Mouse (Mus musculus) intestine, embryonic 16.5 days (tissue): ENCODE measurements around the gene Rsph6a. TPM values are rescaled to one million over a fixed set of nuclear protein-coding genes. Genes with fewer than 3 reads are reported as not detected.

ENCODE experiments used
- ATAC-seq: fragments of 200-750 bp; cut with Nextera tagmentation; 2 replicates; pipeline ENCODE4 v1.8.0; 2017; ENCODE audit warnings: moderate TSS enrichment, moderate library complexity
- H3K27ac ChIP-seq: fragments of 300-500 bp; sonication (generic); 2 replicates; pipeline ENCODE4 v1.5.1; 2014; ENCODE audit warnings: mild to moderate bottlenecking, low read length
- H3K27me3 ChIP-seq: fragments of 300-500 bp; sonication (generic); replicated peaks from 2 replicates; pipeline ENCODE4 v1.6.1; 2014; ENCODE audit warnings: low read length, control low read depth, mixed read lengths; ENCODE audit not compliant: control insufficient read depth, insufficient read depth
- H3K36me3 ChIP-seq: fragments of 300-500 bp; sonication (generic); 2 replicates; pipeline ENCODE4 v1.6.1; 2014; ENCODE audit warnings: low read length, control low read depth; ENCODE audit not compliant: control insufficient read depth, insufficient read depth
- H3K4me1 ChIP-seq: fragments of 300-500 bp; sonication (generic); 2 replicates; pipeline ENCODE4 v1.6.1; 2014; ENCODE audit warnings: low read length, control low read depth, mixed read lengths; ENCODE audit not compliant: control insufficient read depth, insufficient read depth
- H3K4me2 ChIP-seq: fragments of 300-500 bp; sonication (generic); 2 replicates; pipeline ENCODE4 v1.6.1; 2014; ENCODE audit warnings: low read depth, low read length, control low read depth
- H3K4me3 ChIP-seq: fragments of 300-500 bp; sonication (generic); 2 replicates; pipeline ENCODE4 v1.5.1; 2014; ENCODE audit warnings: mild to moderate bottlenecking, low read length
- H3K9ac ChIP-seq: fragments of 300-500 bp; sonication (generic); 2 replicates; pipeline ENCODE4 v1.6.1; 2014; ENCODE audit warnings: low read depth, low read length
- H3K9me3 ChIP-seq: fragments of 300-500 bp; sonication (generic); 2 replicates; pipeline ENCODE4 v1.6.1; 2016; ENCODE audit warnings: low read length, control low read depth; ENCODE audit not compliant: control insufficient read depth
- WGBS: fragments of 180-500 bp; shearing (Covaris S2); extraction: QIAGEN DNeasy Blood & Tissue Kit; methylation state at CpG from one replicate; pipeline ENCODE4 v1.1.7; 2014; 5-methylcytosine and 5-hydroxymethylcytosine counted together
- microRNA-seq: library from miRNA; unstranded; fragments of <30 nt; microRNA quantifications from one replicate; pipeline ENCODE4, GENCODE M21; 2016
- polyA plus RNA-seq: library from polyadenylated mRNA; unstranded; fragments of >200 nt; fragmentation: Nextera tagmentation; extraction: Ambion mirVana; gene quantifications from 2 replicates; pipeline ENCODE4 v1.2.1, GENCODE M21; 2015

The Rsph6a gene
- polyA plus RNA-seq, 1 experiment from 2014 or later: not detected

- 0 out of 2 replicates have a peak, but pooled peaks cover 8% of the 10 kb centered on the region for H3K9me3 ChIP-seq
- H3K36me3 ChIP-seq: no peaks in the 10 kb centered on the region
- no peak overlapping the region for H3K4me2 ChIP-seq
- H3K4me3 ChIP-seq: no peak overlapping the region
- H3K9ac ChIP-seq: no peak overlapping the region
- H3K27me3 ChIP-seq: no peaks in the 10 kb centered on the region
- no peak overlapping the region for H3K27ac ChIP-seq
- 97% methylated on average over 4 of the region's 4 CpGs for WGBS
- H3K4me1 ChIP-seq: peaks cover 16% of the 10 kb centered on the region
- no peak for ATAC-seq
Observed at GRCm38 (mm10) chr7:19121686-19122085, 67.2 kb downstream of the Rsph6a start.

Small RNA genes within 50 kb of the gene (microRNA-seq; reads per million reads assigned to microRNA genes)
- gene Mir3100: not detected

Other genes starting within 250 kb of the Rsph6a start
- 0.06 and 0.09 TPM in 2 replicates for gene Psg17, start 233.1 kb upstream of the Rsph6a start, polyA plus RNA-seq
- 1.1 and 1.3 TPM in 2 replicates for gene Mill2, start 214.7 kb upstream of the Rsph6a start, polyA plus RNA-seq
- gene Pglyrp1, start 183.4 kb upstream of the Rsph6a start, polyA plus RNA-seq: 101 and 106 TPM in 2 replicates
- gene Ccdc61, start 144.3 kb upstream of the Rsph6a start, polyA plus RNA-seq: 23.7 and 24.7 TPM in 2 replicates
- 0.34 and 0.40 TPM in 2 replicates for gene Nova2, start 128.8 kb upstream of the Rsph6a start, polyA plus RNA-seq
- not detected in 2 replicates for gene Nanos2, start 67.3 kb upstream of the Rsph6a start, polyA plus RNA-seq
- 1.7 TPM in 2 replicates for gene Mypop, start 63.4 kb upstream of the Rsph6a start, polyA plus RNA-seq
- gene Irf2bp1, start 50.6 kb upstream of the Rsph6a start, polyA plus RNA-seq: 17.0 and 17.1 TPM in 2 replicates
- 28.5 and 30.8 TPM in 2 replicates for gene Foxa3, start 31.2 kb upstream of the Rsph6a start, polyA plus RNA-seq
- gene Sympk, start 30.3 kb upstream of the Rsph6a start, polyA plus RNA-seq: 23.5 and 24.1 TPM in 2 replicates
- gene Dmwd, start 21.5 kb downstream of the Rsph6a start, polyA plus RNA-seq: 6.4 and 6.7 TPM in 2 replicates
- 54.6 and 59.3 TPM in 2 replicates for gene Dmpk, start 29.2 kb downstream of the Rsph6a start, polyA plus RNA-seq
- gene Six5, start 39.9 kb downstream of the Rsph6a start, polyA plus RNA-seq: 7.3 and 7.5 TPM in 2 replicates
- 1.5 and 2.1 TPM in 2 replicates for gene Gm4969, start 63.7 kb downstream of the Rsph6a start, polyA plus RNA-seq
- gene Fbxo46, start 65.2 kb downstream of the Rsph6a start, polyA plus RNA-seq: 10.8 and 11.0 TPM in 2 replicates
- gene Qpctl, start 94.6 kb downstream of the Rsph6a start, polyA plus RNA-seq: 10.5 and 11.1 TPM in 2 replicates
- 119 and 132 TPM in 2 replicates for gene Snrpd2, start 95.0 kb downstream of the Rsph6a start, polyA plus RNA-seq
- 3.1 and 3.6 TPM in 2 replicates for gene Gipr, start 111.4 kb downstream of the Rsph6a start, polyA plus RNA-seq
- gene Eml2, start 121.7 kb downstream of the Rsph6a start, polyA plus RNA-seq: 7.1 and 8.4 TPM in 2 replicates
- 1.6 and 2.1 TPM in 2 replicates for gene Gpr4, start 157.8 kb downstream of the Rsph6a start, polyA plus RNA-seq
- 40.6 and 40.9 TPM in 2 replicates for gene Opa3, start 173.6 kb downstream of the Rsph6a start, polyA plus RNA-seq
- 106 and 120 TPM in 2 replicates for gene Vasp, start 217.1 kb downstream of the Rsph6a start, polyA plus RNA-seq
- gene Ppm1n, start 225.4 kb downstream of the Rsph6a start, polyA plus RNA-seq: 0.29 and 0.32 TPM in 2 replicates
- gene Rtn2, start 227.9 kb downstream of the Rsph6a start, polyA plus RNA-seq: 10.3 and 11.8 TPM in 2 replicates